ENCODE assay signal across 20 mouse cellular contexts in the genomic region with DNA sequence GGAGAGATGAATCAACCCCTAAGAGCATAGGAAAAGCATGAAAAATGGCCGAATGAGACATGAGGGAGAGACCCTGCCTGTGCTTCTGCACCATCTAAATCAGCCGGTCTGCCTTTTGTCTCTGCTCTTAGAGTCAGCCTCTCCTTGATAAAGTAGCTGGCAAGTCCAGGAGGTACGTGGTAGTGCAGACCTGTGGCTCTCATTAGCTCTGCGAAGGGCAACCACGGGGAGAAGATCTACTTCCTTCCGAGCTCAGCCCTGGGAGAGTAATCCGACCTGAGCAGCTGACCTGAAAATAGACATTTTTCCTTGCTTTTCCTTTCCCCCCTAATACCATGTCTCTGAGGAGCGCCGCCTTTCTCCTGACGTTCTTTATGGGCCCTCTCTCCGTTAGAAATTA.
DNase-seq lines count a peak whose midpoint lies in the region; ATAC-seq and TF ChIP-seq lines count a peak whose summit lies in the region.
"Had no signal": no experiment of that assay in that cellular context is flagged by ENCODE, and none has a peak within 500 bp of the region (broad histone marks: within the 10 kb centered on the region; RNA-seq: fewer than 3 reads in every experiment).

No protein-coding gene starts in this region.

- H3K4me1 ChIP-seq in kidney, embryonic 16.5 days (ENCODE audit: insufficient read depth, low read length) = peaks cover 9% of the 10 kb centered on the region; the same call in 1 of the 2 replicates
- no peaks in the 10 kb centered on the region for H3K4me1 ChIP-seq in hindbrain, postnatal 0 days (ENCODE audit: insufficient read depth, low read length)
- H3K4me1 ChIP-seq in neural tube, embryonic 11.5 days (ENCODE audit: control insufficient read depth, insufficient read depth, low read length) = no peaks in the 10 kb centered on the region
- H3K4me1 ChIP-seq: embryonic facial prominence, embryonic 12.5 days; forebrain, embryonic 15.5 days had no signal

- no peak for TF ChIP-seq CTCF in hindbrain, postnatal 0 days (IDR thresholded peaks at IDR 0.05; ENCODE audit: low read depth)

- H3K9me3 ChIP-seq in kidney, embryonic 16.5 days (ENCODE audit: low read length) = no peaks in the 10 kb centered on the region
- no peaks in the 10 kb centered on the region for H3K9me3 ChIP-seq in hindbrain, postnatal 0 days (ENCODE audit: low read length)
- no peaks in the 10 kb centered on the region for H3K9me3 ChIP-seq in neural tube, embryonic 11.5 days (ENCODE audit: control insufficient read depth, low read length)
- H3K9me3 ChIP-seq: embryonic facial prominence, embryonic 12.5 days; forebrain, embryonic 15.5 days had no signal

- no peaks in the 10 kb centered on the region for H3K27me3 ChIP-seq in kidney, embryonic 16.5 days (ENCODE audit: insufficient read depth, low read length)
- no peaks in the 10 kb centered on the region for H3K27me3 ChIP-seq in hindbrain, postnatal 0 days (ENCODE audit: insufficient read depth, low read length)
- H3K27me3 ChIP-seq in neural tube, embryonic 11.5 days (ENCODE audit: control insufficient read depth, insufficient read depth, low read length) = no peaks in the 10 kb centered on the region
- H3K27me3 ChIP-seq: embryonic facial prominence, embryonic 12.5 days; forebrain, embryonic 15.5 days had no signal

- peak; percentile 1 for DNase-seq in adrenal gland, adult 2 months
- DNase-seq in adrenal gland, adult 18-20 months (ENCODE audit: low spot score in 2 of 2) = no peak
- DNase-seq in kidney, adult 8-10 months = no peak
- DNase-seq in hindbrain, postnatal 0 days (ENCODE audit: low spot score) = no peak
- DNase-seq in neural tube, embryonic 11.5 days (ENCODE audit: low spot score) = peak; percentile 20
- no peak for DNase-seq in left cerebral cortex, adult 18-20 months (ENCODE audit: low spot score in 2 of 2)
- DNase-seq in left cerebral cortex, adult 9 months (ENCODE audit: low spot score in 2 of 2) = no peak
- DNase-seq: cerebellum, postnatal 14 days; heart, postnatal 4 days; kidney, adult 18-20 months; layer of hippocampus, adult 9-11 months; right cerebral cortex, adult 18-20 months had no signal

- peak; percentile 73 for ATAC-seq in kidney, embryonic 16.5 days (ENCODE audit: low FRiP score, low TSS enrichment)
- ATAC-seq in hindbrain, postnatal 0 days = 0 out of 2 replicates have a peak, but pooled peaks have one; percentile 40
- ATAC-seq in neural tube, embryonic 11.5 days (ENCODE audit: insufficient read depth, low FRiP score, low TSS enrichment) = no peak
- ATAC-seq: CD4-positive, CD25-positive, alpha-beta regulatory T cell, adult 4 months; forebrain, embryonic 15.5 days; lung, postnatal 0 days; midbrain, embryonic 16.5 days had no signal

- no peak overlapping the region for H3K27ac ChIP-seq in kidney, embryonic 16.5 days (ENCODE audit: low read length)
- no peak overlapping the region for H3K27ac ChIP-seq in hindbrain, postnatal 0 days
- H3K27ac ChIP-seq in neural tube, embryonic 11.5 days (ENCODE audit: low read depth, low read length) = no peak overlapping the region
- H3K27ac ChIP-seq: embryonic facial prominence, embryonic 12.5 days; forebrain, embryonic 15.5 days; liver, embryonic 14.5 days had no signal

- no peak overlapping the region for H3K9ac ChIP-seq in kidney, embryonic 16.5 days (replicated peaks; ENCODE audit: low read length)
- no peak overlapping the region for H3K9ac ChIP-seq in hindbrain, postnatal 0 days (replicated peaks; ENCODE audit: low read length)
- H3K9ac ChIP-seq in neural tube, embryonic 11.5 days (ENCODE audit: low read length) = no peak overlapping the region
- H3K9ac ChIP-seq: embryonic facial prominence, embryonic 12.5 days; forebrain, embryonic 15.5 days; liver, embryonic 14.5 days had no signal

- peak overlapping the region; percentile 54 for H3K4me2 ChIP-seq in kidney, embryonic 16.5 days (replicated peaks; ENCODE audit: low read depth, low read length)
- 0 out of 2 replicates have a peak overlapping the region, but pooled peaks have one; percentile 16 for H3K4me2 ChIP-seq in hindbrain, postnatal 0 days (ENCODE audit: low read depth, low read length)
- H3K4me2 ChIP-seq in neural tube, embryonic 11.5 days (ENCODE audit: low read depth) = no peak overlapping the region
- H3K4me2 ChIP-seq: embryonic facial prominence, embryonic 12.5 days; forebrain, embryonic 15.5 days had no signal

- no peaks in the 10 kb centered on the region for H3K36me3 ChIP-seq in kidney, embryonic 16.5 days (ENCODE audit: insufficient read depth, low read length)
- H3K36me3 ChIP-seq in hindbrain, postnatal 0 days (ENCODE audit: insufficient read depth, low read length) = no peaks in the 10 kb centered on the region
- H3K36me3 ChIP-seq in neural tube, embryonic 11.5 days (ENCODE audit: control insufficient read depth, insufficient read depth, low read length) = no peaks in the 10 kb centered on the region
- H3K36me3 ChIP-seq: embryonic facial prominence, embryonic 12.5 days; forebrain, embryonic 15.5 days; G1E had no signal

- 13% methylated on average over 11 of the region's 11 CpGs for WGBS in kidney, embryonic 16.5 days
- 51% methylated on average over 11 of the region's 11 CpGs for WGBS in hindbrain, postnatal 0 days
- 44% methylated on average over 11 of the region's 11 CpGs for WGBS in neural tube, embryonic 11.5 days

- peak overlapping the region; percentile 28 for H3K4me3 ChIP-seq in kidney, embryonic 16.5 days (ENCODE audit: low read length)
- H3K4me3 ChIP-seq in hindbrain, postnatal 0 days (ENCODE audit: low read length) = no peak overlapping the region
- H3K4me3 ChIP-seq in neural tube, embryonic 11.5 days (ENCODE audit: low read depth, low read length) = no peak overlapping the region
- H3K4me3 ChIP-seq: embryonic facial prominence, embryonic 12.5 days; forebrain, embryonic 15.5 days had no signal

Comparison
In these comparisons a context has a peak if more than half of its experiments do, and no peak if none do; other contexts are left out.
1. DNase-seq: peak in adrenal gland, adult 2 months (single experiment) and neural tube, embryonic 11.5 days (single experiment); none in adrenal gland, adult 18-20 months (0 of 2), kidney, adult 8-10 months (0 of 2), hindbrain, postnatal 0 days (single experiment), left cerebral cortex, adult 18-20 months (0 of 2) and left cerebral cortex, adult 9 months (0 of 2).